Comparison of ENCODE assay signal across 35 mouse cellular contexts in the genomic region with DNA sequence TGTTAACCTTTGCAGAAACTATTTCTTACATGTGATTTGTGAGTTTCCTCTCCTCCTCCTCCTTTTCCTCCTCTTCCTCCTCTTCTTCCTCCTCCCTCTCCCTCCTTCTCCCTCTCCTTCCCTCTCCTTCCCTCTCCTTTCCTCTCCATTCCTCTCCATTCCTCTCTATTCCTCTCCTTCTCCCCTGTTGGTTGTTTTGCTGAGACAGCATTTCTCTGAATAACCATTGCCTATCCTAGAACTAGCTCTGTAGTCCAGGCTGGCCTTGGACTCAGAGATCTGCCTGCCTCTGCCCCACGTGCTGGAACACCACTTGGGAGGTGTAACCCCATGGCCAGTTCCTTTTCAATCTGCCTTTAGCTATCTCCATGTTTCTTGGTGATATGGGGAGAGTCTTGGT.
"Had no signal": no experiment of that assay in that cellular context is flagged by ENCODE, and none has a peak within 500 bp of the region (broad histone marks: within the 10 kb centered on the region; RNA-seq: fewer than 3 reads in every experiment).

No protein-coding gene starts in this region.

- H3K4me1 ChIP-seq: heart, embryonic 12.5 days; heart, embryonic 13.5 days; heart, embryonic 15.5 days; hindbrain, embryonic 10.5 days; hindbrain, embryonic 12.5 days; hindbrain, embryonic 13.5 days; hindbrain, embryonic 15.5 days; intestine, embryonic 15.5 days; kidney, embryonic 15.5 days had no signal

- DNase-seq: heart, postnatal 10 days; heart, postnatal 14 days; heart, postnatal 36 days; heart, postnatal 4 days; kidney, adult 11 months; kidney, adult 18-20 months; kidney, adult 2 months; kidney, adult 8-10 months; kidney, adult 9 months; kidney, postnatal 10 days; kidney, postnatal 14 days; kidney, postnatal 25 days; kidney, postnatal 36 days; kidney, postnatal 4 days; layer of hippocampus, adult 9-11 months; layer of hippocampus, postnatal 36 days had no signal

- H3K27ac ChIP-seq: heart, embryonic 13.5 days; heart, embryonic 15.5 days; hindbrain, embryonic 10.5 days; hindbrain, embryonic 12.5 days; hindbrain, embryonic 13.5 days; hindbrain, embryonic 14.5 days; hindbrain, embryonic 15.5 days; hindbrain, postnatal 0 days; intestine, embryonic 15.5 days; kidney, embryonic 15.5 days; kidney, postnatal 0 days; layer of hippocampus, adult 2 months; left cerebral cortex, adult 2 months had no signal

- H3K9me3 ChIP-seq: heart, embryonic 12.5 days; heart, embryonic 13.5 days; heart, embryonic 15.5 days; hindbrain, embryonic 10.5 days; hindbrain, embryonic 12.5 days; hindbrain, embryonic 13.5 days; hindbrain, embryonic 15.5 days; intestine, embryonic 15.5 days; kidney, embryonic 15.5 days had no signal

- H3K4me2 ChIP-seq: heart, embryonic 11.5 days; heart, embryonic 12.5 days; heart, embryonic 13.5 days; heart, embryonic 15.5 days; hindbrain, embryonic 12.5 days; hindbrain, embryonic 13.5 days; hindbrain, embryonic 14.5 days; hindbrain, embryonic 15.5 days; intestine, embryonic 15.5 days; kidney, embryonic 15.5 days had no signal

- H3K9ac ChIP-seq: heart, embryonic 12.5 days; heart, embryonic 13.5 days; heart, embryonic 15.5 days; hindbrain, embryonic 12.5 days; hindbrain, embryonic 13.5 days; hindbrain, embryonic 14.5 days; hindbrain, embryonic 15.5 days; intestine, embryonic 15.5 days; kidney, embryonic 15.5 days had no signal

- H3K36me3 ChIP-seq: heart, embryonic 12.5 days; heart, embryonic 13.5 days; heart, embryonic 15.5 days; hindbrain, embryonic 10.5 days; hindbrain, embryonic 12.5 days; hindbrain, embryonic 13.5 days; hindbrain, embryonic 15.5 days; intestine, embryonic 15.5 days; kidney, embryonic 15.5 days had no signal

- H3K27me3 ChIP-seq: heart, embryonic 12.5 days; hindbrain, embryonic 12.5 days; hindbrain, embryonic 13.5 days; hindbrain, embryonic 15.5 days; intestine, embryonic 15.5 days; kidney, embryonic 15.5 days had no signal

- H3K4me3 ChIP-seq: heart, embryonic 12.5 days; heart, embryonic 13.5 days; heart, embryonic 15.5 days; hindbrain, embryonic 10.5 days; hindbrain, embryonic 12.5 days; hindbrain, embryonic 13.5 days; hindbrain, embryonic 15.5 days; intestine, embryonic 15.5 days; kidney, embryonic 15.5 days; layer of hippocampus, adult 2 months; left cerebral cortex, adult 2 months had no signal

- ATAC-seq: hindbrain, embryonic 16.5 days; hindbrain, postnatal 0 days; inflammation-experienced regulatory T-cells, adult 6 months; intestine, embryonic 15.5 days; intestine, embryonic 16.5 days; intestine, postnatal 0 days had no signal
